Mouse (Mus musculus) CD4-positive, CD25-positive, alpha-beta regulatory T cell, adult 9 weeks (primary cell): ENCODE results near the gene Gsta1. TPM values are rescaled to one million over a fixed set of nuclear protein-coding genes. Genes with fewer than 3 reads are reported as not detected.

ENCODE experiments used
- polyA plus RNA-seq: library from polyadenylated mRNA; unstranded; fragments of 100-300 nt; shearing (Covaris generic); gene quantifications from one replicate; pipeline ENCODE4 v1.2.1, GENCODE M21; 2017

The Gsta1 gene
- not detected for polyA plus RNA-seq

DNA sequence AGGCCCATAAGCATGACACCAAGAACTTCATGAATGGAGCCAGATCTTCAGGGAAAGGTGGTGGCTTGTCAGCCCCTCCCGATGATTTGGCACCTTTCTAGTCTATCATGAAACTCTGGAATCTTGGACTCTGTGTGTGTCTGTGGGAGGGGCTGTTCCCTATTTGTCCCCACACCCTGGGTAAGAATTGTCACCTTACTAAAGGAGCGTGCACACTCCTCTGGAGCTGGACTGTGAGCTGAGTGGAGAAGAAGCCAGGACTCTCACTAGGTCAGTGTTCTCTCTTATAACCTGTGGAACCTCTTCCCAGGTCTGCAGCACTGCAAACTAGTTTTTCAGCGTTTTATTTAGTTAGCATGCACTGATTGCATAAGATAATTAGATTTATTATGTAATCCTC lies at the start of gene Gsta1:
Gsta1 (plus strand) TSS at position 196 of the 400 bp plus-strand sequence.

DNA sequence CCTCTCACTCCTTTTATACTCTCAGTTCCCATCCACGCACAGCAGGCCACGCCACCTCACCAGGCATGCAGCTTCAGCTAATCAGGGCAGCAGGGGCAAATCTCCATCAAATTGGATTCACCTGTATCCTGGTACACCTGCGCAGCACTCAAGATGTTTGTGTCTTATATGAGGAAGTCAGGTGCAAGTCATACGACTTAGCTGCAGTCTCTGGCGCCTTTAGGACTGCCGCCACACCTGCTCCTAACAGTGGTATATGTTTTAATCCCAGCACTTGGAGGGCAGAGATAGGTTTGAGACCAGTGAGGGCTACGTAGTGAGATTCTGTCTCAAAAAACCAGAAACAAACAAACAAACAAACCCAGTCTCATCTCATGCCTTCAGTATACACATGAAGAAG lies 48.0 kb upstream of the Gsta1 start, which contains the start of gene Gsta4:
Gsta4 (plus strand) TSS at position 301 of the 400 bp plus-strand sequence.

DNA sequence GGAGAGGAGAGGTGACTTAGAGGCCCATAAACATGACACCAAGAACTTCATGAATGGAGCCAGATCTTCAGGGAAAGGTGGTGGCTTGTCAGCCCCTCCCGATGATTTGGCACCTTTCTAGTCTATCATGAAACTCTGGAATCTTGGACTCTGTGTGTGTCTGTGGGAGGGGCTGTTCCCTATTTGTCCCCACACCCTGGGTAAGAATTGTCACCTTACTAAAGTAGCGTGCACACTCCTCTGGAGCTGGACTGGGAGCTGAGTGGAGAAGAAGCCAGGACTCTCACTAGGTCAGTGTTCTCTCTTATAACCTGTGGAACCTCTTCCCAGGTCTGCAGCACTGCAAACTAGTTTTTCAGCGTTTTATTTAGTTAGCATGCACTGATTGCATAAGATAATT lies 26.5 kb downstream of the Gsta1 start, which contains the start of gene Gm3776:
Gm3776 (plus strand) TSS at position 216 of the 400 bp plus-strand sequence.

DNA sequence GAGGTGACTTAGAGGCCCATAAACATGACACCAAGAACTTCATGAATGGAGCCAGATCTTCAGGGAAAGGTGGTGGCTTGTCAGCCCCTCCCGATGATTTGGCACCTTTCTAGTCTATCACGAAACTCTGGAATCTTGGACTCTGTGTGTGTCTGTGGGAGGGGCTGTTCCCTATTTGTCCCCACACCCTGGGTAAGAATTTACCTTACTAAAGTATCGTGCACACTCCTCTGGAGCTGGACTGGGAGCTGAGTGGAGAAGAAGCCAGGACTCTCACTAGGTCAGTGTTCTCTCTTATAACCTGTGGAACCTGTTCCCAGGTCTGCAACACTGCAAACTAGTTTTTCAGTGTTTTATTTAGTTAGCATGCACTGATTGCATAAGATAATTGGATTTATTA lies 59.3 kb downstream of the Gsta1 start, which contains the start of gene Gm10639:
Gm10639 (plus strand) TSS at position 201 of the 400 bp plus-strand sequence.

Other genes with a start within 250 kb of the Gsta1 start
- not detected for gene Gcm1, start 178.7 kb upstream of the Gsta1 start, polyA plus RNA-seq
- 18.4 TPM for gene Fbxo9, start 121.6 kb upstream of the Gsta1 start, polyA plus RNA-seq
- 9.5 TPM for gene Ick, start 121.5 kb upstream of the Gsta1 start, polyA plus RNA-seq
- 43.4 TPM for gene Gsta4, start 47.9 kb upstream of the Gsta1 start, polyA plus RNA-seq
- gene Gm3776, start 26.5 kb downstream of the Gsta1 start, polyA plus RNA-seq, result not detected
- gene Gm10639, start 59.3 kb downstream of the Gsta1 start, polyA plus RNA-seq, result not detected
- gene Omt2a, start 84.1 kb downstream of the Gsta1 start, polyA plus RNA-seq, result not detected
- gene Omt2b, start 96.9 kb downstream of the Gsta1 start, polyA plus RNA-seq, result not detected
- not detected for gene Gsta2, start 125.1 kb downstream of the Gsta1 start, polyA plus RNA-seq
- not detected for gene Dppa5a, start 137.5 kb downstream of the Gsta1 start, polyA plus RNA-seq
- not detected for gene Ooep, start 148.1 kb downstream of the Gsta1 start, polyA plus RNA-seq
- gene Ddx43, start 165.1 kb downstream of the Gsta1 start, polyA plus RNA-seq, result 2.8 TPM
- gene Cgas, start 212.6 kb downstream of the Gsta1 start, polyA plus RNA-seq, result 1.3 TPM
- 9.6 TPM for gene Mto1, start 217.6 kb downstream of the Gsta1 start, polyA plus RNA-seq
- gene Gm17324, start 218.1 kb downstream of the Gsta1 start, polyA plus RNA-seq, result not detected